20 mouse cellular contexts compared by ENCODE assay signal in the genomic region with DNA sequence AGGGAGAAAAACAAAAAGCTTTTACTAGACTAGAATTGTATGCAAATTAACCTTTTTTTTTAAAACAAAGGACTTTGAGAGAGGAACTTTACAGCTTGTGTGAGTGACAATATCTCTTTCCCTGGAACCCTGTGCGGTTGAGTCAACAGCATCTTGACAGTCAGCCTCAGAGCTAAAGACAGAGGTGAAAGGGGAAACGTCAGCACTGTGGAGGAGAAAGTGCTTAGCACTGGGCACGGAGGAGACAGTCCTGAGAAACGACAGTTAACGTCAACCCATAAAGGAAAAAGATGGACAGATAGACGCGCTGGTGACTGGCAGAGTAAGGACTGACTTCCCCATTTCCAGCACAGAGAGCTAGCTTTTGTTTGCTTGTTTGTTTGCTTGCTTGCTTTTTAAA.
"Had no signal": no experiment of that assay in that cellular context is flagged by ENCODE, and none has a peak within 500 bp of the region (broad histone marks: within the 10 kb centered on the region; RNA-seq: fewer than 3 reads in every experiment).

No protein-coding gene starts in this region.

- DNase-seq: kidney, postnatal 10 days; kidney, postnatal 36 days; layer of hippocampus, postnatal 36 days; liver, embryonic 13.5 days; lung, adult 2 months; lung, postnatal 14 days; lung, postnatal 4 days; retina, postnatal 1 day; right cerebral cortex, postnatal 25 days; spleen, adult 18-20 months; thymus, postnatal 36 days had no signal

- H3K36me3 ChIP-seq: kidney, embryonic 15.5 days; liver, embryonic 13.5 days; midbrain, embryonic 10.5 days; midbrain, embryonic 13.5 days; neural tube, embryonic 13.5 days; stomach, embryonic 15.5 days had no signal

- H3K9me3 ChIP-seq: kidney, embryonic 15.5 days; liver, embryonic 13.5 days; midbrain, embryonic 10.5 days; midbrain, embryonic 13.5 days; neural tube, embryonic 13.5 days; stomach, embryonic 15.5 days had no signal

- H3K9ac ChIP-seq: kidney, embryonic 15.5 days; liver, embryonic 13.5 days; midbrain, embryonic 13.5 days; neural tube, embryonic 13.5 days; stomach, embryonic 15.5 days had no signal

- H3K4me2 ChIP-seq: kidney, embryonic 15.5 days; liver, embryonic 13.5 days; midbrain, embryonic 13.5 days; neural tube, embryonic 13.5 days; stomach, embryonic 15.5 days had no signal

- H3K4me3 ChIP-seq: kidney, embryonic 15.5 days; left cerebral cortex, adult 2 months; liver, embryonic 13.5 days; megakaryocyte, embryonic 14.5 days; midbrain, embryonic 10.5 days; midbrain, embryonic 13.5 days; myocyte; neural tube, embryonic 13.5 days; stomach, embryonic 15.5 days had no signal

- H3K27me3 ChIP-seq: kidney, embryonic 15.5 days; liver, embryonic 13.5 days; midbrain, embryonic 13.5 days; neural tube, embryonic 13.5 days; stomach, embryonic 15.5 days had no signal

- H3K27ac ChIP-seq: kidney, embryonic 15.5 days; left cerebral cortex, adult 2 months; liver, embryonic 13.5 days; midbrain, embryonic 10.5 days; midbrain, embryonic 13.5 days; neural tube, embryonic 13.5 days; stomach, embryonic 15.5 days had no signal

- ATAC-seq: midbrain, embryonic 13.5 days; midbrain, embryonic 16.5 days had no signal

- H3K4me1 ChIP-seq: liver, embryonic 13.5 days; megakaryocyte, embryonic 14.5 days had no signal
